Mouse (Mus musculus) thymus, postnatal 0 days (tissue): Measurements from ENCODE around the gene Wdfy3. TPM values are rescaled to one million over a fixed set of nuclear protein-coding genes. Genes with fewer than 3 reads are reported as not detected.
"Not testable (repeated sequence)": the region's sequence is repeated elsewhere in the genome, so short reads cannot be mapped to it uniquely, and the experiment has no call there.

Source experiments
- DNase-seq: peaks from one replicate; pipeline ENCODE4 v3.0.0-alpha.2; 2015; ENCODE audit warnings: low spot score
- polyA plus RNA-seq: library from polyadenylated mRNA; unstranded; fragments of >200 nt; fragmentation: Nextera tagmentation; extraction: Ambion mirVana; gene quantifications from 2 replicates; pipeline ENCODE4 v1.2.1, GENCODE M21; 2015

The Wdfy3 gene
- polyA plus RNA-seq, 1 experiment from 2014 or later: 2.0 TPM

DNA sequence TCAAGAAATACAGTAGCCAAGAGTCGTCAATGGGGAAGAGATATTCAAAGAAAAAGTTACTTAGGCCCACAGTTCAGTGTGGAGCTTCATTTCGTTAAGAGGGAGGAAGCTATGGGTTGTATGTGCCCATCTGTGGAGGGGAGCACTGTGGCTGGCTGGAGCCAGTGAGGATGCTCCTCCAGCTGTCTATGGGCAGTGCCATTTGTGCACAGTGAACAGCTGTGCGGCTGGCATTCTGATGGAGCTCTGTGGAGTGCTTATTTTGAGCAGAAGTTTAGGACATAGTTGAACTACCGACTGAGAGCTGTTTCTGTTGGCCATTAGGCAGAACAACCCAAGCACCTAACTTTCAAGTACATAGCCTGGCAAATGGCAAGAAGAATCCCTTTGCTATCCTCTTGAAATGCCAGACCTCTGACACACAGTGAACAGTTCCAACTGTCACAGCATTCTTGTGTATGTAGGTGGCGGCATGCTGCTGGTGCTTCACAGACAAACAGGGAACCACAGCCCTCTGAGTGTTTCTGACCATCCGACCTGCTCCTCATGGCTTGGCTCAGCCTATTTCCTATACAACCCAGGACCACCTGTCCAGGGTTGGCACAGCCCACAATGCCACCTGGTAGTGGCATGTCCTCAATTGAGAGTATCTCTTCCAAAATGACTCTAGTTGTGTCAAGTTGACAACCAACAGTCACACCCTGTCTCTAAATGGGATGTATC, 177.9 kb downstream of the Wdfy3 start:
- DNase-seq: no peak

DNA sequence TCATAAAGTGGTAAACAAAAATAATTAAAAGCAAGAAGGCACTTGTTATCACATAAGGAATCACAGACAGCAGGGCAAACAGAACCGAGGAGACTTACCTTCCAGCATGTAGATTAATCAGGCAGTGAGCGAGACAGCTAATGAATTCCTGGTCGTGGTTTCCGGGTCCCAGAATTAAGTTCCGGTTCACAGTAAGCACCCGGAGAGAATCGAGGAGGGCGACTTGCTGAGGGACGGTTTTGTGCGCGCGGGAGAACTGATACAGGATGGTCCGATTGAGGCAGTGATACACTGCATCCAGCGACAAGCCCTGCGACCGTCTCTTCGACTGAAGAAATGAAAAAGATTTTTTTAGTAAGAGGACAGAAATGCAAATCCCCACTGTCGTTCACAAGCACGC, 181.7 kb downstream of the Wdfy3 start:
- DNase-seq: no peak

DNA sequence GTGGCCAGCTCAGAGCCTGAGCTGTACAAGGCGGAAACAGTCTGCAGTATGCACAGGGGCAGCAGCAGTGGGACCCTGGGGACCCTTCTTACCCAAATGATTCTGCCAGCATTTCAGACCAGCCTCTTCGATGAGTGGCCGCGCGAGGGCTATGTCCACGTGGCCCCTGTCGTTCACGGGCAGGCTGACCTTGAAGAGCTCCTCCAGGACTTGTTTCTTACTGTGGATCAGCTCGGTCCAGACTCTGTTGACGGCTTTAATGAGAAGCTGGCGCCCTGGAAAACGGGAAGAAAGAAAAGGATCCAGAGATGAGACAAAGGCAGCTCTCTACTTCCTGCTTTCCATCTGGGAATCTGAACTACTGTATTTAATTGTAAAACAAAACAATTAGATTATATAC, 184.7 kb downstream of the Wdfy3 start:
- DNase-seq: no peak

DNA sequence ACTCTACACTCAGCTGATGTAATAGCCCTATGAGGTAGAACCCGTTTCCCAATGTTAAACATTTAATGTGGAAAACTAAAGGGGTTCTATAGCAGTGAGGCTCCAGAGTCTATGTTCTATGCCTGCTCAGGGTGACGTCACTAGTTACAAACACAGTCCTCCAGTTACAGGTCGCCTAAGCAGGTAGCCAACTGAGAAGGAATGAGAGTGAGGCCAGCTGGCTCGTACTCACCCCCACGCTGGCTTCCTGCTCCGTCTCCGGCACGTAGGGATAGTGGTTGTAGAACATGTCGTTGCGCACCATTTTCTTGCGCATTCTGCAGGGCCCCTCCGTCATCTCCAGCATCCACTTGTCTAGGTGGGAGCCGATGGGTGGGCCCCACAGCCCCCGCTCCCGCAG, 187.5 kb downstream of the Wdfy3 start:
- no peak for DNase-seq

DNA sequence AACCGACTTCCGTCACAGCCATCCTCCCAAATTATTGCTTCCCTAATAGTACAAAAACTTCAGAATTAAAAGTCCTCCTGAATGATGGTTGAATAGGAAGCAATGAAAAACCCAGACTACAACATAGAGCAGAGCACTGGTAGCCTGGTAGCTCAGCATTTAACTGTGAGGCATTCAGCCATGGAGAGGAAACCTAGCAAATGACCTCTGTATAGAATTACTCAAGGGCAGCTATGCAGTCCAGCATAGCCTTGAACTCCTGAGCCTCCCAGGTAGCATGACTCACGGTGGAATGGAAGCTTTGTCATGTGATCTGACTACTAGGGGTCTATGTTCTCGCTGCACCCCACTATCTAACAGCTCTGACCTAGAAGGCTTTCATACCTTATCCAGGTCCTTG, 189.8 kb downstream of the Wdfy3 start:
- no peak for DNase-seq

DNA sequence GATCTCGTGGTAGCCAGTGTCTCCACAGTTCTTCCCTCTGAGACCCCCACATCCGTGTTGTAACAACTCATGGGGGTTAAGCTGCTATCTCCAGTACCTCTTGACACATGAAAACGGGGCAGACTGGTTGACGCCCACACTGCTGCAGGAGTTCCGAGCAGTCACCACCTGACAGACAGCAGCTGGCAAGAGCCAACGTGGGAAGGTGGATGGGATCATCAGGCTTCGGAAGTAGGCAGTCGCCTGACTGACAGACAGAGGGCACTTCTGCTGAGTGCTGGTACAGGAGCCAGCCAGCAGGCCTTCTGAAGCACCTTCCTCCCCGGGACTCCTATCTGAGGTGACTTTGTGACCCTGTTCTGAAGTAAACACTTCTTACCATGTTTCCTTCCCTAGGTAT, 191.3 kb downstream of the Wdfy3 start:
- no peak for DNase-seq

DNA sequence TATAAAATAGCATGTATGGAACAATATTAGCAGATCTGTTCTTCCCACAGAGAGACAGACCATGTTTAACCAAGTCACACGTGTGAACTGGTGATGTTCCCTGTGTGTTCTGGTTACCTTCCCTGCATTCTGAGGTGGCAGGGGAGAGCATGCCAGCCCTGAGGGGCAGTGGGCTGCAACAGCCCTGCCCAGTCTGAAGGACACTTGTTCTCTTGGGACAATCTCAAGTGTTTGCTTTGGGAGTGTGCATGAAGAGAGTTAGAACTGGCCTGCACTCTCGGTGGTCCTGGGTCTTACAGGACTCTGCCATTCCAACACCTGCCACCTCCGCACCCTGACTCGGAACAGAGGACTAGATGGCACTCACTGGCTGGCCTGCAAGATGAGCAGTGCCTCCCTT, 193.5 kb downstream of the Wdfy3 start:
- DNase-seq: no peak

DNA sequence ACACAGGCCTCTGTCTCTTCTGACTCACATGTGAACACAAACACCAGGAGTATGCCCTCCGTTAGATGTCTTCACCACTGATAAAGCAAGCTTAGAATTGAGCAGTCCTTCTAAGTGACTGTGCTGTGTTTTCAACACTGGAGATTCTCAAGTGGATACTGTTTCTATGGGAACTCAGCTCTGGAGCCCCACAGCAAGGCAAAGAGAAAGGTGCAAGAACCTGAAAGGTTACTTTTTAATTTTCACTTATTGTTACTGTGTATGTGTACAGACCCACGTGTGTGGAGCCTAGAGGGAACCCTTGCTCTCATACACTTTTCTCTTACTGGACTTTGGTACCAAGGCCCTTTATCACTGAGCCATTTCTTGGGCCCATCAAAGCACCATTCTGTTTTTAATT, 203.0 kb downstream of the Wdfy3 start:
- no peak for DNase-seq

DNA sequence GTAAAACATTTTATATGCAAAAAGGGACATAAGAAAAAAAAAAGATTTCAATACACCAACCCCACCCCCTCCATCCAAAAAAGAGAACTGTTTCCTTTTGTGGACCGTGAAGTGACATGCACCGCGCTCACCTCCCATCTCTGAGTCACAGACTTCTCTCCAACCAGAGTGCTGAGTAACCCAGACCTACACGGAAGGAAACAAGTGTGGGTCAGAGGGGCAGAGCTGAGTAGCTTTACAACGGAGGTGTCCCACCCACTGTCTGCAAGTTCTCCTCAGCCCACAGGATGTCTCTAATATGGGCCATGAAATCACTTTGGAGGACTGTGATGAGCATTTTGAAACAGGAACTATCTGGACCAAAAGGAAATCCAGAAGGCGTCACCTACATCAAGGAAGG, 205.8 kb downstream of the Wdfy3 start:
- DNase-seq: no peak

DNA sequence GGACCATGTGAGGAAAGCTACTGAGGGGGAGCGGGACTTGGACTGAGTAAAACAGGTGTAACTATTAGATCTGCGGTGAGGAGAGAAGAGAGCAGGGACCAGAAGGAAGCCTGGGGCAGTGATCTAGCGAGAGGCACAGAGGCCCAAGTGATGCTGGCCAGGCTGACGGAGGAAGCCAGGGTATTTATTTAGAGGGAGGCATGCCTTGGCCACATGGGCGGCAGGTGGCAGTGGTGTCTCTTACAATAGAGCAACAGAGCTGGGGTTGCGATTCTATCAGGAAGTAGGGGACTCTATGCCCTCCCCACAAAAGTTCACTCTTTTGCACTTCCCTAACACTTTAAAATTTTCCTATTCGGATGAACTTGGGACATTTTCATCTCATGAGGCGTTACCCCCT, 207.1 kb downstream of the Wdfy3 start:
- DNase-seq: no peak

DNA sequence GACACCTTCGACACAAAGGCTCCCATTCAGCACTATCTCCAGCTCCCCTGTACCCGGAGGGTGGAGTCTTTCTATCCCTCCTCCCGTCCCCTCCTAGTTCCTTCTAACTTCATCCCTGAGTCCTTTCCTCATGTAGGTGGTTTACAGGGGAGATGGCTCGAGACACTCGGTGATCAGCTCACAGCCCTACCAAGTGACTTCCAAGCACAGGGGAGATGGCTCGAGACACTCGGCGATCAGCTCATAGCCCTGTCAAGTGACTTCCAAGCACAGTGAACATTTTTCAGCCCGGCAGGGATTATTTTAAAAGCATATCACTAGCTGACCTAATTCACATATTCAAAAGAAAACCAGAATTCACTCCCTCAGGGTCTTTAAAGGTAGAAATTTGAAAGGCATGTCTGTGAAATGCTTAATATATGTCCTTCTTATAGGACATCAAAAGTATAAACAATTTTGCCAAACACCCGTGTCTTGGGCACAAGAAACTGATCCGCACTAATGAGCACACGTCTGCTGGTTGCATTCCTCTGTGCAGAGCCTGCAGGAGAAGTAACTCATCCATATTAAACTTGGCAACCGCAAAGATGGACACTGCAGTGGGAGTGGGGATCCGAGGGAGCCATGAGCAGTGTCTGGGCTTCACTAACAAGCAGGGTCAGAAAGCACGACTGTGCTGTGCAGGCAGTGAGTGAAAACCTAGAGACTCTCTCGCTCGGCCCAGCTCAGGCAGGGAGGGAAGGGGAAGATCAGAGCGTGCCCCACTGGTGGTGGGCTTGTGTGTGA, 207.7 kb downstream of the Wdfy3 start:
- no peak for DNase-seq

DNA sequence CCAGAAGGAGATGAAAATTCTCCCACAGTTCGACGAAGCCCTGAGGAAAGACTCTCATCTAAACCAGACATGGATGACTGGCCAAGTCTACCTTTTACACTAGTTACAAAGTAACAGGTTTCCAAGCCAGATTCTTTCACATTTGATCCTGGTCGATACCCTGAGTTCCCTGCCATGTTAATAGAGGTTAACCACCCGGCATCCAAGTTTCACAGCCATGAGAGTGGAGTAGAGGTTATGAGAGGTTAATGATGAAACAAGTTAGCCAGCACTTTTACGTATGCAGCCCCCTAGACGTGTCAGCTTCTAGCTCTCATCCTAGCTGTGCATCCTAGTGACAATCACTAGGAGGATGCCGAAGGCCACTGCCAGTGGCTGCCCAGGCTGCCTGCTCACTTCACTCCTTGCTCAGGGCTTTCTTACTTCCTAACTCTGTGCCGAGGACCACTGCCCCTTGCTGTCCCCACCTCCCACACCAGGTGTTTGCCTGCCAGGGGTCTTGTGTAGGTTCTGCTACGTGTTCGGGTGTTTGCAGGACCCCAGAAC, 210.8 kb downstream of the Wdfy3 start:
- no peak for DNase-seq

DNA sequence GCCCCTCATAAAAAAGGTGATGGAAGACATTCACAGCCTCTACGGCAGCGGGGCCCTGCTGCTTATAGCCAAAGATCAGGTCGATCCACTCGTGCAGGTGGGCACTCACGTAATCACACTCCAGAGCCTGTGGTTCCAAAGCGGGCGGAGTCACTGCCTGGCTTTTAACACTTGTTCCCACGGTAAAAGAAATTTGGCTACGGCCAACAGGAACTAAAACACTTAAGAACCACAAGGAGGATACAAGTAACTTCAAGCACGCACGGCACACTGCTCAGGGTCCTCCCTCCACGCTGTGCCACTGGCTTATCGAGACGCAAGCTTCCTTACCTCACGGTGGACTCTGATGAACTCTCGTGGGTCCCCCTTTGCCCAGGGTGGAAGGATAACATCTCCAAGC, 214.2 kb downstream of the Wdfy3 start:
- no peak for DNase-seq

DNA sequence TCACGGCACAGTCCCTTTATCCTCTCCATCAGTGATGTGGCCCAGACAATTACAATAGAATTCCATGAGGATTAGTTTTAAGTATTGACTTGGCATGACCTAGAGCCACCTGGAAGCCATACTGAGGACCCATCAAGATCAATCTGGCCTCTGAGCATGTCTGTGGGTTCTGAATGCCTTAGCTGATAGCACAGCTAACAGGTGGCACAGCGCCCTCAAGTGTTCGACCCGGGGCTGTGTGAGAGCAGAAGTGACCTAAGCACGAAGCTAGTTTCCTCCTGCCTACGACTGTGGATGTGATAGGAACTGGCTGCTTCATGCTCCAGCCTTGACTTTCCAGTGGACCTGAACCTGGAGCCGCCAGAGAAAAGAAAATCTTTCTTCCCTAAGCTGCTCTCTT, 215.1 kb downstream of the Wdfy3 start:
- no peak for DNase-seq

DNA sequence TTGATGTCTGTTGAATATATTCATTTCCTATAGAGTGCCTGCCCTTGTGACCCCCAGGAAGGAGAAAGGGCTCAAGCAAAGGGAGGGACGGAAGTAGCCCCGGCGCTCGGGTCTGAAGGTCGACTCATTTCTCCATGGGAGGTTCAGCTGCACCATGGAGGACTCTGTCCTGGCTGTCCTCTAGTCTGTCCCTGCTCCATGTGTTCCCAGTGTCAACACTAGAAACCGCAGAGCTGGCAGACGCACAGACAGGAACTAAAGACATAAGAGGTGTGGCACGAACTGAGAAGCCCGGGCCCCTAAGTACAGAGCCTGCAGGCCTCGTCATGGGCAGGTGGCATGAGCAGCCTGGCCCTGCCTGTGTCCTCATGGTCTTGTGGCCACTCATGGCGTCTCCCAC, 215.6 kb downstream of the Wdfy3 start:
- no peak for DNase-seq

DNA sequence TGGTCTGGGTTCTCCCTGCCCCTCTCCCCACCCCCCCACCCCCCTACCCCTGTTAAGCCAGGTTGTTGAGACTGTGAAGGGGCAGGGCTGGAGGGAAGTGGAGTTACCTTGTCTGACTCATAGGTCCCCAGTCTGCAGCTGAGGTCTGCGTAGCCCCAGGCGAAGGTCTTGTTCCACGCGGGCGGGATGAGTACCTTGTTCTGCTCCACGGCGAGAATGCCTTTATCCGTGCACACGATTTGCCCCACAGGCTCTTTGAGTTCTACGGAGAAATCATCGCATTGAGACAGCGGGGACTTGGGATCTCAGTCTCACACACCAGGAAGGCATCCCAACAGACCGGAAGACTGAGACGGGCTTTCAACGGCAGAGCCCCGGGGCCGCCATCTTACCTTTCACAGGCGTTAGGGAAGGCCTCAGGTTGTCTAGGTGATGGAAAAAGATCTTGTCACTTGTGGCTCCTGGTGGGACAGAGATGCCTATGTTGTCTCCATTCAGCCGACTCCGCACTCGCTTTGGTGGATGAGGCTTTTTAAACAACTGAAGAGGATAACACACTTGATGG, 217.5 kb downstream of the Wdfy3 start:
- no peak for DNase-seq

DNA sequence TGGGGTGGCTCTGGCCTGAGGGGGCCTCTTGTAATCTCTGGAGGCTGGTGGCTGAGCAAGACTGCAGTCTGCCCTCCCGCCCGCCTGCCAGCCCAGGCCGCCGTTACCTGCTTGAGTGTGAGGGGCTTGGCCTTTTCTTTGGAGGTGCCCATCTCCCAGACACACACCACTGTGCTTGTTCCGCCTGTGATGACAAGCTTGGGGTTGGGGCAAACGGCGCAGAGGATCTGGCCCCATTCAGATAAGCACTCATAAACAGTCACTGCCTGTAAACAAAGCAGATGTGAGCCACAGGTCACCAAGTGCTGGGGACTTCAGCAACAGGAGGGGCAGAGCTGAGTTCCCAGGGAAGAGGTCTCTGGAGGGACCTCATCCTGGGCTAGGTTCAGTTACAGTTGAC, 218.6 kb downstream of the Wdfy3 start:
- no peak for DNase-seq

DNA sequence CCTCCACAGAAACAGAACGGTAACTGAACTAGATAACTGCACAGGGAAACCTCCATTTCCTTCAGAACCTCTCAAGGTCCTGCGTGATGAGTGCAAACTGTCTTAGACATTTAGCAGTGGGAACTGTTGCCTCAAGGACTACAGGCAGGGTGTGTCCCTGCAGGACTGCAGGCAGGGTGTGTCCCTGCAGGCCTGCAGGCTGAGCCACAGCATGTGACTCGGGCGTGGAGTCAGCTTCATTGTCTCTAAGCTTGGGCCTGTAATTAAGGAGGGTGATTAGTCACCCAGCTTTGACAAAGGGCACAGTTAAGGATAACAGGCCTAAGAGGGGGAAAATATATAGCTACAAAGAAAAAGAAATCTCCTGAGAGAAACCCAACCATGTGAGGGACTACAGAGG, 222.0 kb downstream of the Wdfy3 start:
- DNase-seq: no peak

DNA sequence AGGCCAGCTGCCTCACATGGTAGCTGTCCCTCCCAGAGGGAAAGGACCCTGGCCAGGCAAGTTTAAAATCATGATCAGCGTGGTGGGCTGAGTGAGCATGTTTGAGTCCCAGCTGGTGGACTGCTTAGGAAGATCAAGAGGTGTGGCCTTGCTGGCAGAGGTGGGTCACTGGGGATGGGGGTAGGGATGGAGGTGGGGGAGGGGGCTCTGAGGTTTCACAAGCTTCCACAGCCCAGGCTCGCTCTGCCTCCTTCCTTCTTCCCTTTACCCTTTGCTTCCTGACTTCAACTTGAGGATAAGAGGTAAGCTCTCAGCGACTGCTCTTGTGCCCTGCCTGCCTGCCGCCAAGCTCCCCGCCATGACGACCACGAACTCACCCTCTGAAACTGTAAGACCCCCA, 222.4 kb downstream of the Wdfy3 start:
- no peak for DNase-seq

DNA sequence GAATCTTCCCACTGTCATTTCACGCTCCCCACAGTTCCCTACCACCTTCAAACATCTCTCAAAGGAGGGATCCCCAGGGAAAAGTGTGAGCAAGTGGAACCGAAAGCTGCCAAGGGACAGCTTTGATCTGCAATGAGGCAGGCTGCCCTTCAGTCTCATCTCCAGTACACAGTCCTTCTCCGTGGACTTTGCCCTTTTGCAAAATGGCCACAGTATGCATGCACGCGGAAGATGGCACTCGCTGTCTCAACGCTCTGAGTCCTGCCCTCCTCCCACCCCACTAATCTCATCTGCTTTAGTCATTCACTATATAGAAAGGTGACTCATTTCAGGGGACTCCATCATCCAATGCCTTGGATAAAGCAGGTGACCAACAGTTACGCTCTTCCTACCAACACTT, 223.8 kb downstream of the Wdfy3 start:
- DNase-seq: no peak

DNA sequence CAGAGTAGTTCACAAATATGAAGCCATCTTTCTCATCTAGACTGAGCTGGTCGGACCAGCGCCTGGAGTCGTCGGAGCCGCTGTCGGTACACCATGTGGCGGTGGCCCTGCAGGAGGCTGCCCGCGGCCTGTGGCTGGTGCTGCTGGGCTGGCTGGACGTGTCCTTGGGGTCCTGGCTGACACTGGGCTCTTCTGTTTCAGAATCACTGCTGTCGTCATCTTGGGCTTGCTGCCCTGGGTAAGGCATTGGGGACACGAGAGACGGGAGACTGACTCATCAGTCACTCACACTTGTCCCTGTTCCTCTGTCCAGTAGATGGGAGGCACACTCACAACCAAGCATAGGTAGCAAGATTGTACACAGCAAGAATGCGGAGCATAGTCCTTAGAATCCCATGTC, 224.7 kb downstream of the Wdfy3 start:
- no peak for DNase-seq

DNA sequence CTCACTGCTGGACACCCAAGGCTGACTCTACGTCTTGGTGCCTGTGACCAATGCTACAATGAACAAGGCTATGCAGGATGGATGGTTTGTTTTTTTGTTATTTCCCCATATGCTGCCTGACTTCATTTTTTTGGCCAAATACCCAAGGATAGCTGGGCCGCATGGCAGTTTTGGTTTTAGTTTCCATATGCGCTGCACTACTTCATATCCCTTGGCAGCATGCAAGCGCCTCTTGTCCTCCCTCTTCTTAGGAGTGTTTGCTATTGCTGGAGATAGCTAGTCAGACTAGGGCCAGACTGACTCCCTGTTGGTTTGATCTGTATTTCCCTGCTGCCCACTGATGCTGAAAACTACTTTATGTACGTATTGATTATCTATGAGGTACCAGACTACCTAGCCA, 229.2 kb downstream of the Wdfy3 start:
- DNase-seq: no peak

DNA sequence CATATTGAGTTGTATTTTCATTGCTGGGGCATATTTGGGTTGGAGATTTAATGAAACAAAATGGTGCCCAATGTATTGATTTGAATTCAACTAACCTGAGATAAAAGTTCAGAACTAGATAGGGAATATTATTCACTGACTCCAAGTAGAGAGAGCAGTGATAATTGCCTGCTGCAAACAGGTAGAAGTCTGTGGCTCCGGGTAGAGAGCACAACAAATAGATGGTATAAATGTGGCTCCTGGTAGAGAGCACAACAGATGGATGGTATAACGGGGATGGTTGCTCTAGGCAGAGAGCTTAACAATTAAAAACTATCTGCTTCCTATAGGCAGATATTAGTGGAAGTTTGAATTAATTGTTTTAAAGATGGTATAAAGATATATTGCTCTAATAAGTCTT, 232.1 kb downstream of the Wdfy3 start:
- DNase-seq: not testable (repeated sequence)
